Mouse (Mus musculus) ES-E14 (cell line): ENCODE measurements around the gene Adamtsl3.

Experiments
- HCFC1 ChIP-seq: IDR thresholded peaks from 2 replicates; pipeline ENCODE4 v1.6.1; 2012; ENCODE audit warnings: low read length, inconsistent platforms, borderline replicate concordance; ENCODE audit not compliant: insufficient read depth
- MAFK ChIP-seq: IDR thresholded peaks from 2 replicates; pipeline ENCODE4 v1.6.1; 2014; ENCODE audit warnings: mild to moderate bottlenecking, low read depth, low read length, inconsistent platforms; ENCODE audit not compliant: insufficient read depth
- ZC3H11A ChIP-seq: IDR thresholded peaks from 2 replicates; pipeline ENCODE4 v1.6.1; 2012; ENCODE audit warnings: low read depth, mild to moderate bottlenecking, inconsistent platforms, low read length, borderline replicate concordance

DNA sequence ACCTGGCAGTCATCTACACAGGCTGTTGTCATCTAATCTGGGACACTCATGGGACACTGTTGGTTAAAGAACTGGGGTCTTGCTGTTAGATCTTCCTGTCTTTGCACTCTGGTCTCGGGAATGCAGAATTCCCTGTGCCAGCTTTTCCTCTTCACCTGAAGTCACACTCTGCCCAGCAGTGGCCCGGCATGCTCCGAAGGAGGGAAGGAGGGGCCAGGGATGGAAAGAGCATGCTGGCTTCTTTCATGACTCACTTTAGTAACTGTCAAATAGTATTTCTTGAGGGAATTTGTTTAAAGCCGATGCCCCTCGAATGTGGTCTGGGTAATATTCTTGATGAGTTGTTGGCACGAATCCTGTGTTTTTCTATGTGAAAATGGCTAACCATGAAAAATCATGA is 81.2 kb downstream of the Adamtsl3 start:
- TF ChIP-seq HCFC1: no peak
- no peak for TF ChIP-seq ZC3H11A
- TF ChIP-seq MAFK: no peak
